Mouse (Mus musculus): ENCODE results near the gene Phxr2. TPM values are rescaled to one million over a fixed set of nuclear protein-coding genes. Genes with fewer than 3 reads are reported as not detected.
A peak's percentile ranks its signal among the peaks of the same experiment; 100 is the strongest.

The Phxr2 gene
- not detected in 2 replicates for polyA plus RNA-seq (2015; fragmentation: Nextera tagmentation; extraction: Ambion mirVana)

DNA sequence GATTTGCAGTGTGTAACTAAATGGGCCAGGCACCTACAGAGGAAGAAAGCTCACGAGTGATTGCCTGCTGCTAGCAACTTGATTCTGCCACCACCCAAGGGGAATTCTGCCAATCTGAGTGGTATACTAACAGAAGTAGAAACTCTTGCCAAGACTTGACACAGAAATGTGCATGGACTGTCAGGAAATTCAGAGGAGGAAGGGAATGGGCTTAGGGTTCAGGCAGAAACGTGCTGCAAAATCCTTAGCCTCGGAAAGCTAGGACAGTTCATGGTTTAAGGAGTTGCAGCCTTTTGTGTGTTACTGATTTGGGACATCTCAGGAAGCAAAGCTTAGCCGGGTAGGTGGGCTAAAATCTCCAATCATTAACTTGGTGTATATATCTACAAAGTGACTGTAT lies at the start of gene Phxr2:
TSS of gene Phxr2 (minus strand) at position 101 of the 400 bp plus-strand sequence.
- H3K27ac ChIP-seq (ENCODE audit: low read length) = no peak within 1 kb of the TSS
- H3K9ac ChIP-seq (replicated peaks; ENCODE audit: low read length) = no peak within 1 kb of the TSS
- no peak for ATAC-seq (ENCODE audit: low FRiP score, low TSS enrichment)
- H3K27me3 ChIP-seq (ENCODE audit: insufficient read depth, low read length) = no peaks in the 10 kb centered on the region
- H3K9me3 ChIP-seq (ENCODE audit: low read length) = no peaks in the 10 kb centered on the region
- H3K4me2 ChIP-seq (replicated peaks; ENCODE audit: low read depth, low read length) = no peak within 1 kb of the TSS
- 83% methylated on average over 4 of the region's 4 CpGs for WGBS
- H3K36me3 ChIP-seq (ENCODE audit: insufficient read depth, low read length) = 0 out of 2 replicates have a peak, but pooled peaks cover 10% of the 10 kb centered on the region
- no peak within 1 kb of the TSS for H3K4me3 ChIP-seq (ENCODE audit: low read length)
- H3K4me1 ChIP-seq (ENCODE audit: insufficient read depth, low read length) = 0 out of 2 replicates have a peak, but pooled peaks cover 4% of the 10 kb centered on the region

DNA sequence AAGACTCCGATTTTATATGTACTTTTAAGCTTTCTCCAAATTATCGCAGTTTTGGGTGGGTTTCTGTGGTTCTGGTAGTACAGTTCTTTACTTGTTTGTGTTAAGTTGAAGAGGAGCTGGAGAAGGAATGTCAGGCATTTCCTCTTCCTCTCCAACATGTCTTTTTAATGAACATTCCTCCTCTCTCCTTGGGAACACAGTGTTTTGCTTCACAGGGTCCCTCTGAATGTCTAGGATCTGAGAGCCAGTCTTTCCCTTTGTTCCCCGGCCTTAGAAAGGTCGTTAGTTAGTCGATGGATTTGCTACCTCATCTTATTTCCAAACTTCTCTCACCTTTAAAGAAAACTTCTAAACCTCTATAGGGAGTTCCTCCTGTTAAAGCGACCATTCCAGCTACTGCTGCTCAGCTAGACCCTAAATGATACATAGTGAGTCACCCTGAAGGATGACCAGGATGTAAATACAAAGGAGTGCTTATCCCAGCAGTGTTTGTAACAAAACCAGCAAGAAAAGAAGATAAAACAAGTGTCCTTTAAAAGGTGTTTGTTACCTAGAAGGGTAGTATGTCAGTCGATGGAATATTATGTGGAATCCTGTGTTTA lies 46.9 kb upstream of the Phxr2 start:
- 37% methylated on average over 7 of the region's 7 CpGs for WGBS
- ATAC-seq (ENCODE audit: low FRiP score, low TSS enrichment) = no peak

DNA sequence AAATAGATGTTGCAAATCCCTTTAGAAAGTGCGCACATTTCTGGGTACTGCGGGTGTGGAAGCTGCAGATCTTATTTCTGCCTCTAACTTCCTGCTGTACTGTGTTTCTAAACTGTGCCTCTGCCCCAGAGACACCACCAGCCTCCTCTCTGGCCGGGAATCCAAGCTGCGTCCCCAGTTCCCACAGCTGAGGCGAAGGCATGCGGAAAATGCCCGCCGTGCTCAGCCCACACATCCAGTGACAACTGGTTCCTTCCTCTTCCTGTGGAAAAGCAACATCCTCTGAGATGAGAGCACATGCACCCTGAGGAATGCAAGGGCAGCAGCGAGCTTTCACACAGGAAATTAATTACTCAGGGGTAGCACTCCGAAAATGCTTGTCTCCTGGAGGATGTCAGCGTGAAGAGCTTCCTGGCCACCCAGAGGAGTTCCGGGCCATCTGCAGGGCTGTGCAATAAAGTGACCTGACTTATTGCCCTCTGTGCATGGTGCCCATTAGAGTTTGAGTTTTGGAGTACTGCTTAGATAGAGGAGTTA lies 45.9 kb upstream of the Phxr2 start:
- Histone ChIP-seq H3K27me3 (ENCODE audit: insufficient read depth, low read length) (no peaks in the 10 kb centered on the region), H3K4me2 (replicated peaks; ENCODE audit: low read depth, low read length) (peak overlapping the region; percentile 38), H3K4me3 (ENCODE audit: low read length) (0 out of 2 replicates have a peak overlapping the region, but pooled peaks have one; percentile 3), H3K4me1 (ENCODE audit: insufficient read depth, low read length) (peaks cover 39% of the 10 kb centered on the region), H3K27ac (ENCODE audit: low read length) (peak overlapping the region; percentile 95), H3K9me3 (ENCODE audit: low read length) (no peaks in the 10 kb centered on the region), H3K9ac (replicated peaks; ENCODE audit: low read length) (0 out of 2 replicates have a peak overlapping the region, but pooled peaks have one; percentile 54), H3K36me3 (ENCODE audit: insufficient read depth, low read length) (no peaks in the 10 kb centered on the region)
- WGBS = 4% methylated on average over 12 of the region's 12 CpGs
- peak; percentile 92 for ATAC-seq (ENCODE audit: low FRiP score, low TSS enrichment)

More for the DNA sequence above, 46.9 kb upstream of the Phxr2 start:
- Histone ChIP-seq H3K27me3 (ENCODE audit: insufficient read depth, low read length) (no peaks in the 10 kb centered on the region), H3K9me3 (ENCODE audit: low read length) (no peaks in the 10 kb centered on the region), H3K27ac (ENCODE audit: low read length) (peak overlapping the region; percentile 95), H3K4me3 (ENCODE audit: low read length) (no peak overlapping the region), H3K4me2 (replicated peaks; ENCODE audit: low read depth, low read length) (no peak overlapping the region), H3K36me3 (ENCODE audit: insufficient read depth, low read length) (no peaks in the 10 kb centered on the region), H3K4me1 (ENCODE audit: insufficient read depth, low read length) (peaks cover 39% of the 10 kb centered on the region), H3K9ac (replicated peaks; ENCODE audit: low read length) (no peak overlapping the region)

DNA sequence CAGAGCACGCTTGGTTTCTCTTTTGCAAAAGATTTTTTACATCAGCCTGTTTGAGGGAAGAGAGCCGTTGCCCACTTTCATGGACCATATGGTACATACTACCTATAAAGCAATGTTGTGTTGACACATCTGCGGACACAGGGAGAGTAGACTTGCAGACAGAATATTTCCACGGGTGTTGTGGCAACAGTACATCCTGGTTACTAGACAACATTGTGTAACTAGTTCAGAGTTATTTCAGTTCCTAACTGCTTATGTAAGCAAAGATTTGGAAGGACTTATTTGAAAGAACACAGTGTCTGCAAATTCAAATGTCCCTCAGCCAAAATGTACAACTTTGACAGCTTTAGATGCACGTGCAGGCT lies 43.6 kb upstream of the Phxr2 start:
- 50% methylated on average over 5 of the region's 5 CpGs for WGBS
- ATAC-seq (ENCODE audit: low FRiP score, low TSS enrichment) = no peak
- no peak overlapping the region for H3K4me2 ChIP-seq (replicated peaks; ENCODE audit: low read depth, low read length)
- no peaks in the 10 kb centered on the region for H3K27me3 ChIP-seq (ENCODE audit: insufficient read depth, low read length)
- no peak overlapping the region for H3K4me3 ChIP-seq (ENCODE audit: low read length)
- no peaks in the 10 kb centered on the region for H3K9me3 ChIP-seq (ENCODE audit: low read length)
- H3K4me1 ChIP-seq (ENCODE audit: insufficient read depth, low read length) = peaks cover 54% of the 10 kb centered on the region
- H3K9ac ChIP-seq (replicated peaks; ENCODE audit: low read length) = no peak overlapping the region
- H3K36me3 ChIP-seq (ENCODE audit: insufficient read depth, low read length) = no peaks in the 10 kb centered on the region
- peak overlapping the region; percentile 71; the same call in 1 of the 2 replicates for H3K27ac ChIP-seq (ENCODE audit: low read length)

DNA sequence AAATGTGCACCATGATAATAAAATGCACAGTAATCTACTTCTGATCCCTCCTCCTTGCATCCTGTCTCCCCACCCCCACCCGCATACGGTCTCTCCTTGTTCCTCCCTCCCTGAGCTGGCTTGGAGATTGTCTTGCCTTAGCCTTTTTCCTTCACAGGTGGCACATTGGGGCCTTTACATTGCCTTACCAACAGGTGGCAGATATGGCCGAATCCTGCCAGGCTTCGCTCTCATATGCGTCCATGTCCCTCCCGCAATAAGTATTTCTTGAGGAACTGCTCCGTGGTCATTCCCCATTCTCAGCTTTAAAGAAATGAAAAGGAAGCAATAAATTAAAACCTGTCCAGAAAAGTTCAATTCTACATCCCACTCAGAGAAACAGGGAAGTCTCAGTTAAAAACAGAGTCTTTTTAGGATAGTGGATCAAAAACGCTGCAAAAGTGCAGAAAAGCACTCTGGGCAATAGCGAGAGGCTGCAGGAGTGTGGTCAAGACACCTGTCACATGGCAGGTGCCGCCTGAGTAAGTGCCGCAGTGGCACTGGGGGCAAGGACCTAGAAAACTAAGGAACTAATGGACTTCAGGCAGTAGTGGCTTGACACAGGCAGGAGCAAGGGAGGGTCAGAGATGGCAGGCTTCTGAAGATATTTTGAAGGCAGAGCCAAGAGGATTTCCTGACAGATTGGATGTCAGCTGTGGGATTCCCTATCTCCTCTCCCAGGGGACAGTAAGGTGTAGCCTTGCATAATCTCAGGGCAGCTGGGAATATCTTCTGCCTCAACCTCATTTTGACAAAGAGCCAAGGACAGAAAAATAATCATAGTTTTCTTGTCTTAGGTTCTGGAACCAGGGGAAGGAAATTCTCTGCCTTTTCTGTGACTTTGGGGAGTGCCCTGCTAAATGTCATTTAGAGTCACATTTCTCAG lies 43.0 kb upstream of the Phxr2 start:
- Histone ChIP-seq H3K27ac (ENCODE audit: low read length) (peak overlapping the region; percentile 71), H3K4me3 (ENCODE audit: low read length) (no peak overlapping the region), H3K9ac (replicated peaks; ENCODE audit: low read length) (no peak overlapping the region), H3K36me3 (ENCODE audit: insufficient read depth, low read length) (no peaks in the 10 kb centered on the region), H3K9me3 (ENCODE audit: low read length) (no peaks in the 10 kb centered on the region), H3K4me2 (replicated peaks; ENCODE audit: low read depth, low read length) (no peak overlapping the region), H3K27me3 (ENCODE audit: insufficient read depth, low read length) (no peaks in the 10 kb centered on the region), H3K4me1 (ENCODE audit: insufficient read depth, low read length) (peaks cover 57% of the 10 kb centered on the region)
- 44% methylated on average over 11 of the region's 11 CpGs for WGBS
- ATAC-seq (ENCODE audit: low FRiP score, low TSS enrichment) = no peak

DNA sequence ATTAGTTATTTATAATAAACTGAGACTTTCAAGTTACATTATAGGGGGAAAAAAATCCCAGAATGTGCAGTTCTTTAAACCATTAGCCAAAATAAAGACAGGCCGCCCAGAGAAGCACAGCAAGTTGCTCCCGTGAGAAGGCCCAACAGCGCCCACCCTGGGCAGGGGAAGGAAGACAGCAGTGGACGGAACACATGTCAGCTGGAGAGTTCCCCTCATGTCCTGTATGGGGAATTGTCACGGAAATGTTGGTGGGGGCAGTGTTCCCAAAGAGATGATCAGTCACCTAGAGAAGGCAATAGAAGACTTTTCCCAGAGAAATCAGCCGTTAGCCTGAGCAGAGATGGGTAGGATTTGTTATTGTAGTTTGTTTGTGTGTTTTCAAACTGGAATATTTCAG lies 42.3 kb upstream of the Phxr2 start:
- Histone ChIP-seq H3K9ac (replicated peaks; ENCODE audit: low read length) (no peak overlapping the region), H3K27ac (ENCODE audit: low read length) (no peak overlapping the region), H3K36me3 (ENCODE audit: insufficient read depth, low read length) (no peaks in the 10 kb centered on the region), H3K4me2 (replicated peaks; ENCODE audit: low read depth, low read length) (no peak overlapping the region), H3K9me3 (ENCODE audit: low read length) (no peaks in the 10 kb centered on the region), H3K4me3 (ENCODE audit: low read length) (no peak overlapping the region), H3K27me3 (ENCODE audit: insufficient read depth, low read length) (no peaks in the 10 kb centered on the region), H3K4me1 (ENCODE audit: insufficient read depth, low read length) (peaks cover 57% of the 10 kb centered on the region)
- no peak for ATAC-seq (ENCODE audit: low FRiP score, low TSS enrichment)
- 61% methylated on average over 6 of the region's 6 CpGs for WGBS

DNA sequence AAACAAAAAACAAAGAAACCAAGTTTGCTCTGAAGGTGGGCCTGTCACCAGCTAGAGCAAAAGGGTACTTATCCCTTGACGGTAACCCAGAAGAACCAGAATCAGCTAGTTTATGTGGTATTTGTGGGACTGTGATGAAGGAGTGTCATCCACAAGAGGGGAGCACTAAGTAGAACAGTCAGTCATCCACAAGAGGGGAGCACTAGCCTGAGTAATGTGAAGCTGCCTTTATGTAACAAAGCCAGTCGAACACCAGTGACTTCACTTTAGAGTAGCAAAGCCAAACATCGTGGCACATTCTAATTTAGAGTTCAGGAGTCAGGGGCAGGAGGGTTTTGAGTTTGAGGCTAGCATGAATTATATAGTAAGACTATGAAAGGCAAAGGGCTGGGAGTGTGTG lies 40.3 kb upstream of the Phxr2 start:
- H3K27ac ChIP-seq (ENCODE audit: low read length) = peak overlapping the region; percentile 89
- 41% methylated on average over 3 of the region's 3 CpGs for WGBS
- H3K36me3 ChIP-seq (ENCODE audit: insufficient read depth, low read length) = no peaks in the 10 kb centered on the region
- no peaks in the 10 kb centered on the region for H3K9me3 ChIP-seq (ENCODE audit: low read length)
- H3K4me1 ChIP-seq (ENCODE audit: insufficient read depth, low read length) = peaks cover 44% of the 10 kb centered on the region
- no peaks in the 10 kb centered on the region for H3K27me3 ChIP-seq (ENCODE audit: insufficient read depth, low read length)
- no peak overlapping the region for H3K9ac ChIP-seq (replicated peaks; ENCODE audit: low read length)
- no peak overlapping the region for H3K4me2 ChIP-seq (replicated peaks; ENCODE audit: low read depth, low read length)
- H3K4me3 ChIP-seq (ENCODE audit: low read length) = no peak overlapping the region
- ATAC-seq (ENCODE audit: low FRiP score, low TSS enrichment) = 0 out of 2 replicates have a peak, but pooled peaks have one; percentile 22

DNA sequence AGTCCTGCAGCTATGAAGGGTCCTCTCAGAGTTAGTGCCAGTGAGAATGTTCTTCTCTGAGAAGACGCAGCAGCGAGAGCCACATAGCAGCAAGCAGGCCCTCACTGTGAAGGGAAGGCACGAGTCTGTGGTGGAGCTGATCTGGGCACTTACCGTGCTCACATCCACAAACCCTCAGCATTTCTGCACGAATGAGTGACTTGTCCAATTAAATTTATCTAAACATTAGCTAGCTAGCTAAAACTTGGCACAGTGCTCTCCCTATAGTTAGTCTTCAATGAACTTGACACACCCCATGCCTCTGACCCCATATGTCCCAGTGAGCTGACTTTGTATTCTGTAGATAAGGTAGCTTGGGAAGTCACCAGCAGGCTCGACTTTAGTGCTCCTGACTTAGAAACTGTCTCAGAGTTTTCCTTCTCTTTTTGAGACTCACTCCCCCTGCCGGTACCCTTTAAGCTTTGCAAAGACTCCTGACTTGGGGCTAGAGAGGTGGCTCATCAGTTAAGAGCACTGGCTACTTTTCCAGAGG lies 39.7 kb upstream of the Phxr2 start:
- WGBS = 39% methylated on average over 7 of the region's 7 CpGs
- H3K4me2 ChIP-seq (replicated peaks; ENCODE audit: low read depth, low read length) = 0 out of 2 replicates have a peak overlapping the region, but pooled peaks have one; percentile 18
- no peaks in the 10 kb centered on the region for H3K9me3 ChIP-seq (ENCODE audit: low read length)

DNA sequence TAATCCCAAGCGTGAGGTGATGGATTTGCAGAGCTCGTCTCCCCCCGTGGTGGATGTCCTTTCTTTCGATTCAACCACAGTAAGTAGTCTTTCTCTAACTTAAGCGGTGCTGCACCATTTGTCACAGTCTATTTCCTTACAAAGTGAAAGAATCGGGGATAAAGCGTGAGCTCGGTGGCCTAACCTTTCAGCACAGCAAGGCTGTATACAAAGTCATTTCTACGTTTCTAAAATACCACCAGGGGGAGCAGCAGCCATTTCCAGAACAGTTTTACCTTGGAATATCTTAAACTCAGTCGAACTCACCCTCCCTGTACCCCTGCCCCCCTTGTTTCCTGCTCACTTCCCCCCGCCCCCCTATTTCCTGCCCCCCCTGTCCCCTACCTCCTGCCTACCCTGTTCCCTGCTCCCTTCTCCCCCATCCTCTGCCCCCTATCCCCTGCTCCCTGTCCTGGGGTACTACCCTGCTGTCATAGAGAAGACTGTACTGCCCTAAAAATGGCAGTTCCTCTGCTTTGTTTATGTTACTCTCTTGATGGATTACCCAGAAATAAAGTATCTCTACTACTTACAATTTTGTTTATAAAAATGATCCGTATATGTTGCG lies 38.8 kb upstream of the Phxr2 start:
- no peak overlapping the region for H3K4me3 ChIP-seq (ENCODE audit: low read length)
- ATAC-seq (ENCODE audit: low FRiP score, low TSS enrichment) = peak; percentile 39; the same call in 1 of the 2 replicates
- peaks cover 36% of the 10 kb centered on the region for H3K4me1 ChIP-seq (ENCODE audit: insufficient read depth, low read length)
- H3K9me3 ChIP-seq (ENCODE audit: low read length) = no peaks in the 10 kb centered on the region
- H3K27ac ChIP-seq (ENCODE audit: low read length) = peak overlapping the region; percentile 89
- H3K4me2 ChIP-seq (replicated peaks; ENCODE audit: low read depth, low read length) = peak overlapping the region; percentile 18; the same call in 1 of the 2 replicates
- WGBS = 30% methylated on average over 13 of the region's 13 CpGs
- peaks cover 4% of the 10 kb centered on the region; the same call in 1 of the 2 replicates for H3K36me3 ChIP-seq (ENCODE audit: insufficient read depth, low read length)
- H3K27me3 ChIP-seq (ENCODE audit: insufficient read depth, low read length) = no peaks in the 10 kb centered on the region
- H3K9ac ChIP-seq (replicated peaks; ENCODE audit: low read length) = peak overlapping the region; percentile 41

More for the DNA sequence above, 39.7 kb upstream of the Phxr2 start:
- Histone ChIP-seq H3K4me1 (ENCODE audit: insufficient read depth, low read length) (peaks cover 39% of the 10 kb centered on the region), H3K36me3 (ENCODE audit: insufficient read depth, low read length) (no peaks in the 10 kb centered on the region), H3K27ac (ENCODE audit: low read length) (peak overlapping the region; percentile 89), H3K4me3 (ENCODE audit: low read length) (no peak overlapping the region), H3K9ac (replicated peaks; ENCODE audit: low read length) (peak overlapping the region; percentile 41; the same call in 1 of the 2 replicates), H3K27me3 (ENCODE audit: insufficient read depth, low read length) (no peaks in the 10 kb centered on the region)
- peak; percentile 89 for ATAC-seq (ENCODE audit: low FRiP score, low TSS enrichment)
